Mouse (Mus musculus): ENCODE measurements around the gene Thsd7b. TPM values are rescaled to one million over a fixed set of nuclear protein-coding genes. Genes with fewer than 3 reads are reported as not detected.

Gene Thsd7b
- polyA plus RNA-seq, 1 experiment from 2014 or later: 19.6 TPM

- ATAC-seq (ENCODE audit: insufficient read depth, low FRiP score, low TSS enrichment): no peak
- 85% methylated on average over 4 of the region's 4 CpGs for WGBS
- no peaks in the 10 kb centered on the region for H3K27me3 ChIP-seq (ENCODE audit: control insufficient read depth, insufficient read depth, low read length)
Measured at GRCm38 (mm10) chr1:129779506-129779905, 506.4 kb downstream of the Thsd7b start.

GRCm38 (mm10) chr1:129780589-129780988, 507.5 kb downstream of the Thsd7b start:
- ATAC-seq (ENCODE audit: insufficient read depth, low FRiP score, low TSS enrichment) (no peak), DNase-seq (ENCODE audit: low spot score) (no peak)
- Histone ChIP-seq H3K9me3 (ENCODE audit: control insufficient read depth, low read length) (no peaks in the 10 kb centered on the region), H3K27me3 (ENCODE audit: control insufficient read depth, insufficient read depth, low read length) (no peaks in the 10 kb centered on the region), H3K27ac (ENCODE audit: low read depth, low read length) (no peak overlapping the region), H3K36me3 (ENCODE audit: control insufficient read depth, insufficient read depth, low read length) (no peaks in the 10 kb centered on the region), H3K4me1 (ENCODE audit: control insufficient read depth, insufficient read depth, low read length) (no peaks in the 10 kb centered on the region), H3K4me2 (ENCODE audit: low read depth) (no peak overlapping the region), H3K4me3 (ENCODE audit: low read depth, low read length) (no peak overlapping the region), H3K9ac (ENCODE audit: low read length) (no peak overlapping the region)
- WGBS: 77% methylated on average over 1 of the region's 1 CpGs

More at GRCm38 (mm10) chr1:129779506-129779905, 506.4 kb downstream of the Thsd7b start:
- DNase-seq (ENCODE audit: low spot score): no peak
- no peaks in the 10 kb centered on the region for H3K4me1 ChIP-seq (ENCODE audit: control insufficient read depth, insufficient read depth, low read length)
- no peaks in the 10 kb centered on the region for H3K36me3 ChIP-seq (ENCODE audit: control insufficient read depth, insufficient read depth, low read length)
- no peak overlapping the region for H3K4me2 ChIP-seq (ENCODE audit: low read depth)
- H3K9ac ChIP-seq (ENCODE audit: low read length): no peak overlapping the region
- H3K27ac ChIP-seq (ENCODE audit: low read depth, low read length): no peak overlapping the region
- H3K9me3 ChIP-seq (ENCODE audit: control insufficient read depth, low read length): no peaks in the 10 kb centered on the region
- no peak overlapping the region for H3K4me3 ChIP-seq (ENCODE audit: low read depth, low read length)

DNA sequence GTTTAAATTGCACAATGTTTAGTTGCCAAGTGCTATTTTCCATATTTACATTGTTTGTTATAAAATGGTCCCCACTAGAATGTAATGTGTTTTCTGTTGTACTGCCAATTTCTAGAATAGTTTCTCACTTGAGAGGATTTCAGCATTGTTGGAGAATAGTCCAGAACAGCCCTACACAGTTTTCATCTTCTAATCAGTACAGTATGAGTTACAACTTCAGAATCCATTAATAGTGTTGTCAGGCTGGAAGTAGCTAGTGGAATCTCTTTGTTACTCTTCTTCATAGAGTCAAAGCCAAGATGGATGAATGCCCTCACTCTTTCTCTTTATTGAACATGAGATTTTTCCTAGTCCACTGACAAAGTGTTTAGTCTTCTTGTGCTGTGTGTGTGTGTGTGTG, 525.4 kb downstream of the Thsd7b start:
- Histone ChIP-seq H3K36me3 (ENCODE audit: control insufficient read depth, insufficient read depth, low read length) (no peaks in the 10 kb centered on the region), H3K9ac (ENCODE audit: low read length) (no peak overlapping the region), H3K27me3 (ENCODE audit: control insufficient read depth, insufficient read depth, low read length) (no peaks in the 10 kb centered on the region), H3K9me3 (ENCODE audit: control insufficient read depth, low read length) (no peaks in the 10 kb centered on the region), H3K27ac (ENCODE audit: low read depth, low read length) (no peak overlapping the region), H3K4me1 (ENCODE audit: control insufficient read depth, insufficient read depth, low read length) (no peaks in the 10 kb centered on the region), H3K4me3 (ENCODE audit: low read depth, low read length) (no peak overlapping the region), H3K4me2 (ENCODE audit: low read depth) (no peak overlapping the region)
- DNase-seq (ENCODE audit: low spot score) (no peak), ATAC-seq (ENCODE audit: insufficient read depth, low FRiP score, low TSS enrichment) (no peak)

- ATAC-seq (ENCODE audit: insufficient read depth, low FRiP score, low TSS enrichment) (no peak), DNase-seq (ENCODE audit: low spot score) (no peak)
- no peaks in the 10 kb centered on the region for H3K9me3 ChIP-seq (ENCODE audit: control insufficient read depth, low read length)
- WGBS: 72% methylated on average over 4 of the region's 4 CpGs
- H3K4me1 ChIP-seq (ENCODE audit: control insufficient read depth, insufficient read depth, low read length): no peaks in the 10 kb centered on the region
- no peak overlapping the region for H3K27ac ChIP-seq (ENCODE audit: low read depth, low read length)
- H3K4me3 ChIP-seq (ENCODE audit: low read depth, low read length): no peak overlapping the region
- H3K4me2 ChIP-seq (ENCODE audit: low read depth): no peak overlapping the region
- H3K27me3 ChIP-seq (ENCODE audit: control insufficient read depth, insufficient read depth, low read length): no peaks in the 10 kb centered on the region
- no peaks in the 10 kb centered on the region for H3K36me3 ChIP-seq (ENCODE audit: control insufficient read depth, insufficient read depth, low read length)
- no peak overlapping the region for H3K9ac ChIP-seq (ENCODE audit: low read length)
Measured at GRCm38 (mm10) chr1:129826927-129827326, 553.8 kb downstream of the Thsd7b start.

DNA sequence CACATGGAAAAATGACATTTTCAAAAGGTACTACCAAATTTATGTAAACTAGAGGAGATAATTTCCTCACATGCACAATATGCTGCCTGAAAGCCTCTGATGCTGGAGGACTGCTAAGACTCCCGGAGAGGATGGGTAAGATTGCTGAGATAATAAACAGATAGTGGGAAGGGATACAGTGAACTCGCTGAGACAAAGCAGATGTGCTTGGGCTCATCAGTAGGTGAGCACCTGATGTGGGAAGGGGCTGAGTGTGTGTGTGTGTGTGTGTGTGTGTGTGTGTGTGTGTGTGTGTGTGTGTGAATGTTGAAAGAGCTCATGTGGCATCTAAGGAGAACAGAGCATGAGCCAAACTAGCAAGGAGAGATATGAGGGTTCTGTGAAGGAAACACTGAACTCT, 564.2 kb downstream of the Thsd7b start:
- 48% methylated on average over 2 of the region's 2 CpGs for WGBS

GRCm38 (mm10) chr1:129837776-129838175, 564.7 kb downstream of the Thsd7b start:
- Histone ChIP-seq H3K27me3 (ENCODE audit: control insufficient read depth, insufficient read depth, low read length) (no peaks in the 10 kb centered on the region), H3K9me3 (ENCODE audit: control insufficient read depth, low read length) (no peaks in the 10 kb centered on the region), H3K27ac (ENCODE audit: low read depth, low read length) (no peak overlapping the region), H3K4me2 (ENCODE audit: low read depth) (no peak overlapping the region), H3K4me1 (ENCODE audit: control insufficient read depth, insufficient read depth, low read length) (no peaks in the 10 kb centered on the region), H3K36me3 (ENCODE audit: control insufficient read depth, insufficient read depth, low read length) (no peaks in the 10 kb centered on the region), H3K9ac (ENCODE audit: low read length) (no peak overlapping the region), H3K4me3 (ENCODE audit: low read depth, low read length) (no peak overlapping the region)
- DNase-seq (ENCODE audit: low spot score) (no peak), ATAC-seq (ENCODE audit: insufficient read depth, low FRiP score, low TSS enrichment) (no peak)
- WGBS: 23% methylated on average over 3 of the region's 3 CpGs

More for the DNA sequence above, 564.2 kb downstream of the Thsd7b start:
- Histone ChIP-seq H3K9me3 (ENCODE audit: control insufficient read depth, low read length) (no peaks in the 10 kb centered on the region), H3K4me2 (ENCODE audit: low read depth) (no peak overlapping the region), H3K27me3 (ENCODE audit: control insufficient read depth, insufficient read depth, low read length) (no peaks in the 10 kb centered on the region), H3K36me3 (ENCODE audit: control insufficient read depth, insufficient read depth, low read length) (no peaks in the 10 kb centered on the region), H3K4me1 (ENCODE audit: control insufficient read depth, insufficient read depth, low read length) (no peaks in the 10 kb centered on the region), H3K9ac (ENCODE audit: low read length) (no peak overlapping the region), H3K27ac (ENCODE audit: low read depth, low read length) (no peak overlapping the region), H3K4me3 (ENCODE audit: low read depth, low read length) (no peak overlapping the region)
- ATAC-seq (ENCODE audit: insufficient read depth, low FRiP score, low TSS enrichment): no peak
- DNase-seq (ENCODE audit: low spot score): no peak

DNA sequence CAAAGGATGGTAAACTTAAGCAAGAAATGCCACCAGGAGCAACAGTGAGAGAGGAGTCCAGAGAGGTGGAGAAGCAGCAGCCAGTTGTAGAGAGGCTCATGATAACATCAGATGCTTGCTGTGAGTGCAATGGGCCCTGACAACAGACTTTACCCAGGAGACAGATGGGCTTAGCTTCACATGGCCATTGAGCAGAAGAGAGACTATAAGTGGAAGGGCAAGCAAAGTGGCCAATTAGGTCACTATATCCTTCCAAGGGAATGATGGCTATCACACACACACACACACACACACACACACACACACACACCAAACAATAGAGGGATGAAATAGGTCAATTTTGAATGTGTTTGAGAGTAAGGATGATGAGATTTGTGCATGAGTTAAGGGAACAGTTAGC, 565.4 kb downstream of the Thsd7b start:
- H3K4me2 ChIP-seq (ENCODE audit: low read depth): no peak overlapping the region
- H3K9me3 ChIP-seq (ENCODE audit: control insufficient read depth, low read length): no peaks in the 10 kb centered on the region
- no peaks in the 10 kb centered on the region for H3K4me1 ChIP-seq (ENCODE audit: control insufficient read depth, insufficient read depth, low read length)
- no peak overlapping the region for H3K9ac ChIP-seq (ENCODE audit: low read length)
- no peak for DNase-seq (ENCODE audit: low spot score)
- ATAC-seq (ENCODE audit: insufficient read depth, low FRiP score, low TSS enrichment): no peak
- H3K36me3 ChIP-seq (ENCODE audit: control insufficient read depth, insufficient read depth, low read length): no peaks in the 10 kb centered on the region
- no peaks in the 10 kb centered on the region for H3K27me3 ChIP-seq (ENCODE audit: control insufficient read depth, insufficient read depth, low read length)
- H3K27ac ChIP-seq (ENCODE audit: low read depth, low read length): no peak overlapping the region
- H3K4me3 ChIP-seq (ENCODE audit: low read depth, low read length): no peak overlapping the region

- Histone ChIP-seq H3K36me3 (ENCODE audit: control insufficient read depth, insufficient read depth, low read length) (no peaks in the 10 kb centered on the region), H3K27ac (ENCODE audit: low read depth, low read length) (no peak overlapping the region), H3K9ac (ENCODE audit: low read length) (no peak overlapping the region), H3K4me1 (ENCODE audit: control insufficient read depth, insufficient read depth, low read length) (no peaks in the 10 kb centered on the region), H3K9me3 (ENCODE audit: control insufficient read depth, low read length) (no peaks in the 10 kb centered on the region), H3K4me2 (ENCODE audit: low read depth) (no peak overlapping the region), H3K27me3 (ENCODE audit: control insufficient read depth, insufficient read depth, low read length) (no peaks in the 10 kb centered on the region), H3K4me3 (ENCODE audit: low read depth, low read length) (no peak overlapping the region)
- no peak for ATAC-seq (ENCODE audit: insufficient read depth, low FRiP score, low TSS enrichment)
- no peak for DNase-seq (ENCODE audit: low spot score)
- 69% methylated on average over 2 of the region's 2 CpGs for WGBS
Measured at GRCm38 (mm10) chr1:129843416-129843815, 570.3 kb downstream of the Thsd7b start.

GRCm38 (mm10) chr1:129850007-129850564, 577.0 kb downstream of the Thsd7b start:
- ATAC-seq (ENCODE audit: insufficient read depth, low FRiP score, low TSS enrichment): peak; percentile 57; the same call in 1 of the 2 replicates
- no peak for DNase-seq (ENCODE audit: low spot score)
- no peak overlapping the region for H3K9ac ChIP-seq (ENCODE audit: low read length)
- no peak overlapping the region for H3K27ac ChIP-seq (ENCODE audit: low read depth, low read length)
- no peaks in the 10 kb centered on the region for H3K9me3 ChIP-seq (ENCODE audit: control insufficient read depth, low read length)
- H3K4me2 ChIP-seq (ENCODE audit: low read depth): no peak overlapping the region
- H3K27me3 ChIP-seq (ENCODE audit: control insufficient read depth, insufficient read depth, low read length): no peaks in the 10 kb centered on the region
- no peak overlapping the region for H3K4me3 ChIP-seq (ENCODE audit: low read depth, low read length)
- H3K36me3 ChIP-seq (ENCODE audit: control insufficient read depth, insufficient read depth, low read length): no peaks in the 10 kb centered on the region
- WGBS: 59% methylated on average over 5 of the region's 5 CpGs
- no peaks in the 10 kb centered on the region for H3K4me1 ChIP-seq (ENCODE audit: control insufficient read depth, insufficient read depth, low read length)

Measured in neural tube, embryonic 11.5 days (tissue).